Mouse (Mus musculus) CH12.LX (cell line): ENCODE data around the gene Tmx1. TPM values are rescaled to one million over a fixed set of nuclear protein-coding genes. Genes with fewer than 3 reads are reported as not detected.

ENCODE experiments used
- DNase-seq: peaks from one replicate; pipeline ENCODE4 v3.0.0-alpha.2; 2013; ENCODE audit errors: extremely low read depth
- H3K27ac ChIP-seq: 2 replicates; pipeline ENCODE4 v1.5.1; 2012; ENCODE audit warnings: low read depth, mild to moderate bottlenecking, control low read depth, moderate library complexity; ENCODE audit not compliant: insufficient read depth
- H3K27me3 ChIP-seq: replicated peaks from 2 replicates; pipeline ENCODE3; 2012; ENCODE audit warnings: inconsistent platforms
- H3K36me3 ChIP-seq, 2 experiments: replicated peaks in 1 of 2; 2 replicates each; pipeline versions ENCODE3 to v1.6.1; 2012; ENCODE audit warnings: inconsistent platforms in 1 of 2, low read length in 1 of 2, mild to moderate bottlenecking in 1 of 2, mixed read lengths in 1 of 2, moderate library complexity in 1 of 2; ENCODE audit not compliant: control insufficient read depth in 1 of 2, insufficient read depth in 1 of 2
- H3K4me1 ChIP-seq, 2 experiments: 2 replicates each; pipeline ENCODE4 v1.6.1; 2012; ENCODE audit warnings: inconsistent platforms in 1 of 2, moderate library complexity in 1 of 2; ENCODE audit not compliant: insufficient read depth in 2 of 2, control insufficient read depth in 1 of 2
- H3K4me2 ChIP-seq: 2 replicates; pipeline ENCODE4 v1.6.1; 2012; ENCODE audit warnings: low read depth, mild to moderate bottlenecking, control low read depth; ENCODE audit not compliant: poor library complexity, insufficient read depth, severe bottlenecking
- H3K4me3 ChIP-seq, 3 experiments: fragments of 150-350 bp in 1 of 3; sonication (generic) in 1 of 3; replicated peaks in 1 of 3; 2 replicates each; pipeline versions ENCODE3 to v1.5.1; 2011 to 2012; ENCODE audit warnings: low read depth in 2 of 3, low read length in 2 of 3, mild to moderate bottlenecking in 2 of 3, moderate library complexity in 2 of 3, control low read depth in 1 of 3, improper control_type of control experiment in 1 of 3, inconsistent platforms in 1 of 3, mixed read lengths in 1 of 3; ENCODE audit not compliant: poor library complexity in 1 of 3
- H3K79me2 ChIP-seq: replicated peaks from 2 replicates; pipeline ENCODE4 v1.6.1; 2012; ENCODE audit warnings: mild to moderate bottlenecking, moderate library complexity; ENCODE audit not compliant: control insufficient read depth, poor library complexity, insufficient read depth, severe bottlenecking; ENCODE audit errors: extremely low read depth
- H3K9ac ChIP-seq: 2 replicates; pipeline ENCODE4 v1.6.1; 2012; ENCODE audit warnings: low read depth, mild to moderate bottlenecking, control low read depth, moderate library complexity; ENCODE audit not compliant: insufficient read depth
- H3K9me3 ChIP-seq: replicated peaks from 2 replicates; pipeline ENCODE3; 2012; ENCODE audit warnings: low read length, inconsistent platforms, mixed read lengths
- CHD1 ChIP-seq: IDR thresholded peaks from 2 replicates; pipeline ENCODE4 v1.6.1; 2012; ENCODE audit warnings: low read depth, low read length, improper control_type of control experiment, inconsistent platforms
- CTCF ChIP-seq, 2 experiments: IDR thresholded peaks in 1 of 2; conservative IDR thresholded peaks in 1 of 2; 2 replicates each; pipeline ENCODE4 v1.5.1; 2011 to 2012; ENCODE audit warnings: low read depth in 2 of 2, low read length in 2 of 2, improper control_type of control experiment in 1 of 2, inconsistent platforms in 1 of 2, mild to moderate bottlenecking in 1 of 2, moderate library complexity in 1 of 2
- E2F4 ChIP-seq: IDR thresholded peaks from 2 replicates; pipeline ENCODE4 v1.6.1; 2011; ENCODE audit warnings: low read depth, low read length, improper control_type of control experiment; ENCODE audit not compliant: insufficient replicate concordance
- ELF1 ChIP-seq: IDR thresholded peaks from 2 replicates; pipeline ENCODE4 v1.6.1; 2014; ENCODE audit warnings: low read depth, mild to moderate bottlenecking, inconsistent platforms, low read length, improper control_type of control experiment
- EP300 ChIP-seq: IDR thresholded peaks from 2 replicates; pipeline ENCODE4 v1.6.1; 2011; ENCODE audit warnings: low read length, improper control_type of control experiment
- HCFC1 ChIP-seq: IDR thresholded peaks from 2 replicates; pipeline ENCODE4 v1.6.1; 2012; ENCODE audit warnings: low read depth, mild to moderate bottlenecking, inconsistent platforms, low read length, improper control_type of control experiment
- IRF4 ChIP-seq: IDR thresholded peaks from 2 replicates; pipeline ENCODE4 v1.6.1; 2014; ENCODE audit warnings: low read depth, mild to moderate bottlenecking, inconsistent platforms, low read length, improper control_type of control experiment
- JUN ChIP-seq: IDR thresholded peaks from 2 replicates; pipeline ENCODE4 v1.6.1; 2011; ENCODE audit warnings: low read depth, mild to moderate bottlenecking, low read length, improper control_type of control experiment, moderate library complexity; ENCODE audit not compliant: insufficient read depth
- JUND ChIP-seq: conservative IDR thresholded peaks from 2 replicates; pipeline ENCODE4 v1.6.1; 2011; ENCODE audit warnings: low read depth, low read length, improper control_type of control experiment
- KAT2A ChIP-seq: IDR thresholded peaks from 2 replicates; pipeline ENCODE4 v1.6.1; 2012; ENCODE audit warnings: low read length, improper control_type of control experiment, inconsistent platforms; ENCODE audit not compliant: insufficient replicate concordance
- MAFK ChIP-seq: IDR thresholded peaks from 2 replicates; pipeline ENCODE4 v1.6.1; 2011; ENCODE audit warnings: low read length, improper control_type of control experiment; ENCODE audit not compliant: insufficient replicate concordance
- MAX ChIP-seq: IDR thresholded peaks from 2 replicates; pipeline ENCODE4 v1.6.1; 2011; ENCODE audit warnings: low read length, improper control_type of control experiment
- MAZ ChIP-seq: IDR thresholded peaks from 2 replicates; pipeline ENCODE4 v1.6.1; 2012; ENCODE audit warnings: low read depth, mild to moderate bottlenecking, inconsistent platforms, low read length, improper control_type of control experiment, moderate library complexity
- MXI1 ChIP-seq: IDR thresholded peaks from 2 replicates; pipeline ENCODE4 v1.6.1; 2011; ENCODE audit warnings: mild to moderate bottlenecking, low read depth, low read length, improper control_type of control experiment
- NELFE ChIP-seq: IDR thresholded peaks from 2 replicates; pipeline ENCODE4 v1.6.1; 2011; ENCODE audit warnings: low read depth, low read length, improper control_type of control experiment
- NRF1 ChIP-seq: IDR thresholded peaks from 2 replicates; pipeline ENCODE4 v1.6.1; 2014; ENCODE audit warnings: low read depth, mild to moderate bottlenecking, inconsistent platforms, low read length, improper control_type of control experiment, moderate library complexity
- PAX5 ChIP-seq: IDR thresholded peaks from 2 replicates; pipeline ENCODE4 v1.6.1; 2012; ENCODE audit warnings: low read length, inconsistent platforms, mixed read lengths
- POLR2AphosphoS2 ChIP-seq: IDR thresholded peaks from 2 replicates; pipeline ENCODE4 v1.6.1; 2011; ENCODE audit warnings: low read depth, low read length, improper control_type of control experiment
- RAD21 ChIP-seq: IDR thresholded peaks from 2 replicates; pipeline ENCODE4 v1.6.1; 2011; ENCODE audit warnings: low read depth, mild to moderate bottlenecking, low read length, improper control_type of control experiment, moderate library complexity
- RCOR1 ChIP-seq: conservative IDR thresholded peaks from 2 replicates; pipeline ENCODE4 v1.6.1; 2012; ENCODE audit warnings: low read depth, mild to moderate bottlenecking, inconsistent platforms, low read length, improper control_type of control experiment
- SIN3A ChIP-seq: IDR thresholded peaks from 2 replicates; pipeline ENCODE4 v1.6.1; 2012; ENCODE audit warnings: low read length, improper control_type of control experiment, inconsistent platforms
- TBP ChIP-seq: conservative IDR thresholded peaks from 2 replicates; pipeline ENCODE4 v1.6.1; 2011; ENCODE audit warnings: low read depth, low read length, improper control_type of control experiment
- UBTF ChIP-seq: IDR thresholded peaks from 2 replicates; pipeline ENCODE4 v1.6.1; 2012; ENCODE audit warnings: low read depth, mild to moderate bottlenecking, inconsistent platforms, low read length, improper control_type of control experiment, moderate library complexity
- USF1 ChIP-seq: IDR thresholded peaks from 2 replicates; pipeline ENCODE4 v1.6.1; 2014; ENCODE audit warnings: low read depth, mild to moderate bottlenecking, inconsistent platforms, low read length, improper control_type of control experiment
- USF2 ChIP-seq: conservative IDR thresholded peaks from 2 replicates; pipeline ENCODE4 v1.6.1; 2011; ENCODE audit warnings: low read depth, low read length, improper control_type of control experiment
- ZMIZ1 ChIP-seq: IDR thresholded peaks from 2 replicates; pipeline ENCODE4 v1.6.1; 2012; ENCODE audit warnings: low read depth, mild to moderate bottlenecking, inconsistent platforms, low read length, improper control_type of control experiment
- dilution Hi-C: fragments of 300-500 bp; cut with MboI; formaldehyde crosslinking; loops from 2 replicates; pipeline ENCODE4 v1.14.3; 2020; ENCODE audit warnings: low sequenced_read_pairs; ENCODE audit not compliant: extremely low pct_unique_long_range_greater_than_20kb, extremely low pct_ligation_motif_present
- in situ Hi-C: fragments of 300-500 bp; cut with MboI; formaldehyde crosslinking; loops from 3 replicates; pipeline ENCODE4 v1.14.3; 2019; ENCODE audit warnings: low sequenced_read_pairs, low pct_ligation_motif_present, low pct_unique_long_range_greater_than_20kb, mixed read lengths
- polyA plus RNA-seq: library from polyadenylated mRNA; unstranded; fragments of >175 nt; gene quantifications from 2 replicates; pipeline ENCODE4 v1.2.1, GENCODE M21; 2012; ENCODE audit warnings: low read depth; ENCODE audit not compliant: insufficient read length
- total RNA-seq, 2 experiments: library from RNA; depleted of rRNA; stranded (reverse); fragments of 300-350 nt in 1 of 2; fragments of >200 nt in 1 of 2; gene quantifications; 2 replicates each; pipeline ENCODE4 v1.2.3; 2012 to 2014

Gene Tmx1
- total and polyA plus RNA-seq, 3 experiments = 60.3 to 132 (median 113) TPM

- Histone ChIP-seq H3K9me3 (no peaks in the 10 kb centered on the region), H3K4me3 (no peak overlapping the region), H3K27me3 (no peaks in the 10 kb centered on the region), H3K27ac (no peak overlapping the region), H3K36me3 (no peaks in the 10 kb centered on the region), H3K4me2 (no peak overlapping the region), H3K9ac (no peak overlapping the region), H3K79me2 (no peaks in the 10 kb centered on the region), H3K4me1 (peaks cover 2 to 7% of the 10 kb centered on the region in 2 experiments; a peak in 2 of 4 replicates)
- in situ Hi-C loops (no loop called here), dilution Hi-C loops (no loop called here)
- no peak for DNase-seq
- no peak for TF ChIP-seq IRF4
- TF ChIP-seq NELFE = no peak
- no peak for TF ChIP-seq TBP
- no peak for TF ChIP-seq EP300
- TF ChIP-seq E2F4 = no peak
- no peak for TF ChIP-seq KAT2A
- TF ChIP-seq MAX = no peak
- no peak for TF ChIP-seq PAX5
- TF ChIP-seq MAFK = no peak
- no peak for TF ChIP-seq RCOR1
Measured at GRCm38 (mm10) chr12:70420216-70420615, 32.7 kb upstream of the Tmx1 start.

DNA sequence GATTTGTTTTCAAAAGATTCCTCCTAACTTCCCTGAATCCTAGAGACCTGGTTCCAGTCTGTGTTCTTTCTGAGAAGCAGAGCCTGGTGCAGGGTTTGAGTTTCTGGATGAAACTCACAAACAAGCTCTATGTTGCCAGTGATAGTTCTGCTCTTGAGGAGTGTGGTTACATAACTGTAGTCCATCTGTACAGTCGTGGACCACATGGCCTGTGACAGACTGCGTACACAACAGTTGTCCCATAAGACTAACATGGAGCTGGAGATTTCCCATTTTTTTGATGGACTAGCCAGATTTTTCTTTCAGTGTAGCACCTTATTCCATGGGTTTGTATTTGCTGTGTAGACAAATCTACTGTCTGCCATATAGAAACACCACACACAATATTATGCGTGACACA is 31.9 kb upstream of the Tmx1 start:
- in situ Hi-C loops = no loop called here
- Histone ChIP-seq H3K36me3 (no peaks in the 10 kb centered on the region), H3K9me3 (no peaks in the 10 kb centered on the region), H3K79me2 (no peaks in the 10 kb centered on the region), H3K9ac (no peak overlapping the region), H3K4me2 (no peak overlapping the region), H3K27ac (no peak overlapping the region), H3K4me3 (no peak overlapping the region), H3K27me3 (no peaks in the 10 kb centered on the region), H3K4me1 (peaks cover 2 to 7% of the 10 kb centered on the region in 2 experiments; a peak in 2 of 4 replicates)
- DNase-seq = no peak
- dilution Hi-C loops = no loop called here
- TF ChIP-seq SIN3A (no peak), KAT2A (no peak), USF2 (no peak), UBTF (no peak), ELF1 (no peak), CTCF (conservative IDR thresholded peaks at IDR 0.05 in 1 of 2, IDR thresholded peaks at IDR 0.05 in 1 of 2; ENCODE audit: low read depth in 2 of 2, low read length in 2 of 2) (no peak), MXI1 (no peak), NRF1 (no peak), USF1 (no peak), RAD21 (no peak), RCOR1 (no peak), TBP (no peak), CHD1 (no peak), HCFC1 (no peak), POLR2AphosphoS2 (no peak), ZMIZ1 (no peak), MAZ (no peak), IRF4 (no peak), JUND (no peak), JUN (no peak)
